Mouse (Mus musculus) CD4-positive helper T cell, adult 2 months (primary cell): Measurements from ENCODE around the gene Rfx5.
A peak's percentile ranks its signal among the peaks of the same experiment; 100 is the strongest.
"Not testable (repeated sequence)": the region's sequence is repeated elsewhere in the genome, so short reads cannot be mapped to it uniquely, and the experiment has no call there.

Experiments used
- DNase-seq: peaks from one replicate; pipeline ENCODE4 v3.0.0-alpha.2; 2012; ENCODE audit warnings: low read depth, missing footprints, low spot score

The Rfx5 gene

GRCm38 (mm10) chr3:94953764-94954616 lies at the start of gene Rfx5:
Rfx5 (plus strand) TSS chr3:94954075.
- peak; percentile 98 for DNase-seq

- not testable (repeated sequence) for DNase-seq
Measured at GRCm38 (mm10) chr3:94904759-94905158, 49.1 kb upstream of the Rfx5 start.

- no peak for DNase-seq
Measured at GRCm38 (mm10) chr3:94906482-94906881, 47.4 kb upstream of the Rfx5 start.

- DNase-seq: no peak
Measured at GRCm38 (mm10) chr3:94911050-94911693, 42.7 kb upstream of the Rfx5 start.

GRCm38 (mm10) chr3:94913801-94914200 lies 40.1 kb upstream of the Rfx5 start:
- no peak for DNase-seq

GRCm38 (mm10) chr3:94915903-94916741 lies 37.8 kb upstream of the Rfx5 start:
- DNase-seq: peak; percentile 63

- DNase-seq: no peak
Measured at GRCm38 (mm10) chr3:94917816-94918361, 36.0 kb upstream of the Rfx5 start.

- no peak for DNase-seq
Measured at GRCm38 (mm10) chr3:94918845-94919244, 35.0 kb upstream of the Rfx5 start.

GRCm38 (mm10) chr3:94921104-94921503 lies 32.8 kb upstream of the Rfx5 start:
- no peak for DNase-seq

- no peak for DNase-seq
Measured at GRCm38 (mm10) chr3:94922333-94922732, 31.5 kb upstream of the Rfx5 start.

- DNase-seq: no peak
Measured at GRCm38 (mm10) chr3:94924688-94925087, 29.2 kb upstream of the Rfx5 start.

- DNase-seq: not testable (repeated sequence)
Measured at GRCm38 (mm10) chr3:94926301-94926736, 27.6 kb upstream of the Rfx5 start.

- not testable (repeated sequence) for DNase-seq
Measured at GRCm38 (mm10) chr3:94928979-94929378, 24.9 kb upstream of the Rfx5 start.

- DNase-seq: not testable (repeated sequence)
Measured at GRCm38 (mm10) chr3:94930386-94931266, 23.2 kb upstream of the Rfx5 start.

- not testable (repeated sequence) for DNase-seq
Measured at GRCm38 (mm10) chr3:94931427-94932082, 22.3 kb upstream of the Rfx5 start.

- DNase-seq: not testable (repeated sequence)
Measured at GRCm38 (mm10) chr3:94932279-94932678, 21.6 kb upstream of the Rfx5 start.

- peak; percentile 19 for DNase-seq
Measured at GRCm38 (mm10) chr3:94932809-94933564, 20.9 kb upstream of the Rfx5 start, which contains the start of gene Selenbp1. Selenbp1 (plus strand) TSS chr3:94933056.

- DNase-seq: not testable (repeated sequence)
Measured at GRCm38 (mm10) chr3:94933604-94934003, 20.3 kb upstream of the Rfx5 start.

- DNase-seq: not testable (repeated sequence)
Measured at GRCm38 (mm10) chr3:94934564-94934963, 19.3 kb upstream of the Rfx5 start.
